Mouse (Mus musculus) intestine, embryonic 16.5 days (tissue): ENCODE data around the gene Arid2. TPM values are rescaled to one million over a fixed set of nuclear protein-coding genes. Genes with fewer than 3 reads are reported as not detected.
"Not testable (repeated sequence)": the region's sequence is repeated elsewhere in the genome, so short reads cannot be mapped to it uniquely, and the experiment has no call there.

ENCODE experiments used
- ATAC-seq: fragments of 200-750 bp; cut with Nextera tagmentation; 2 replicates; pipeline ENCODE4 v1.8.0; 2017; ENCODE audit warnings: moderate TSS enrichment, moderate library complexity
- H3K27ac ChIP-seq: fragments of 300-500 bp; sonication (generic); 2 replicates; pipeline ENCODE4 v1.5.1; 2014; ENCODE audit warnings: mild to moderate bottlenecking, low read length
- H3K27me3 ChIP-seq: fragments of 300-500 bp; sonication (generic); replicated peaks from 2 replicates; pipeline ENCODE4 v1.6.1; 2014; ENCODE audit warnings: low read length, control low read depth, mixed read lengths; ENCODE audit not compliant: control insufficient read depth, insufficient read depth
- H3K36me3 ChIP-seq: fragments of 300-500 bp; sonication (generic); 2 replicates; pipeline ENCODE4 v1.6.1; 2014; ENCODE audit warnings: low read length, control low read depth; ENCODE audit not compliant: control insufficient read depth, insufficient read depth
- H3K4me1 ChIP-seq: fragments of 300-500 bp; sonication (generic); 2 replicates; pipeline ENCODE4 v1.6.1; 2014; ENCODE audit warnings: low read length, control low read depth, mixed read lengths; ENCODE audit not compliant: control insufficient read depth, insufficient read depth
- H3K4me2 ChIP-seq: fragments of 300-500 bp; sonication (generic); 2 replicates; pipeline ENCODE4 v1.6.1; 2014; ENCODE audit warnings: low read depth, low read length, control low read depth
- H3K4me3 ChIP-seq: fragments of 300-500 bp; sonication (generic); 2 replicates; pipeline ENCODE4 v1.5.1; 2014; ENCODE audit warnings: mild to moderate bottlenecking, low read length
- H3K9ac ChIP-seq: fragments of 300-500 bp; sonication (generic); 2 replicates; pipeline ENCODE4 v1.6.1; 2014; ENCODE audit warnings: low read depth, low read length
- H3K9me3 ChIP-seq: fragments of 300-500 bp; sonication (generic); 2 replicates; pipeline ENCODE4 v1.6.1; 2016; ENCODE audit warnings: low read length, control low read depth; ENCODE audit not compliant: control insufficient read depth
- WGBS: fragments of 180-500 bp; shearing (Covaris S2); extraction: QIAGEN DNeasy Blood & Tissue Kit; methylation state at CpG from one replicate; pipeline ENCODE4 v1.1.7; 2014; 5-methylcytosine and 5-hydroxymethylcytosine counted together
- polyA plus RNA-seq: library from polyadenylated mRNA; unstranded; fragments of >200 nt; fragmentation: Nextera tagmentation; extraction: Ambion mirVana; gene quantifications from 2 replicates; pipeline ENCODE4 v1.2.1, GENCODE M21; 2015

The Arid2 gene
- polyA plus RNA-seq, 1 experiment from 2014 or later = 12.4 TPM

DNA sequence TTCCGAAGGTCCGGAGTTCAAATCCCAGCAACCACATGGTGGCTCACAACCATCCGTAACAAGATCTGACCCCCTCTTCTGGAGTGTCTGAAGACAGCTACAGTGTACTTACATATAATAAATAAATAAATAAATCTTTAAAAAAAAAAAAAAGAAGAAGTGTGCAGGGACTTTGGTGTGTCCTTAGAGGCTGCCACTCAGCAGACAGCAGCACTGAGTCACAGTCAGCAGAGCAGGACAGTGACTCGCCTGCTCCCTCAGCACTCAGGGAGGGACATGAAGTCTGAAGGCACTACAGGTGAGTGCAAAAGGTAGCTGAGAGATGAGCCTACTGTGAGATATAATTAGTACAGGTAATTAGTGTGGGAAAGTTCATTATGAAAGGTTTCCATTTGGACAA, 41.4 kb downstream of the Arid2 start:
- not testable (repeated sequence) for ATAC-seq, H3K36me3 ChIP-seq, H3K4me2 ChIP-seq, H3K27ac ChIP-seq, H3K9me3 ChIP-seq, H3K27me3 ChIP-seq, H3K4me1 ChIP-seq, H3K4me3 ChIP-seq, H3K9ac ChIP-seq
- WGBS = 92% methylated on average over 3 of the region's 4 CpGs

DNA sequence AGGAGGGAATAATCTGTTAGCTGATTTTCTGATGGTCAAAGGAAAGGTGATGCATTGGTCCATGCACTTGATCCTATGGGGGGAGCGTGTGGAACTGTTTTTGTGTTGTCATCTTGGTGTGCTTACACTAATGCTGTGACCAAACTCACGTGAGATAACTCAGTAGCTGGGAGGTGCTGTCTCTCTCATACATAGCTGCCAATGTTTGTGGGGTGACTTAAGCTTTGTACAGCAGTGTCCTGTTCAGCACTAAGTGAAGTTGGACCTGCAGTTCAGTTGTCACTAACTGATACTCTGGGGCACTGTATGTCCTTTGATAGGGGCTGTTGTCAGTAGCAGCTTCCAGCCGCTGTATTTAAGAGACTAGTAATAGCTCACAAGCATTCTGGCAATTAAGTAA, 43.2 kb downstream of the Arid2 start:
- ATAC-seq = no peak
- Histone ChIP-seq H3K4me2 (no peak overlapping the region), H3K4me1 (peaks cover 8% of the 10 kb centered on the region; the same call in 1 of the 2 replicates), H3K27me3 (no peaks in the 10 kb centered on the region), H3K9ac (no peak overlapping the region), H3K9me3 (no peaks in the 10 kb centered on the region), H3K36me3 (no peaks in the 10 kb centered on the region), H3K4me3 (no peak overlapping the region), H3K27ac (no peak overlapping the region)
- 70% methylated on average over 3 of the region's 3 CpGs for WGBS

DNA sequence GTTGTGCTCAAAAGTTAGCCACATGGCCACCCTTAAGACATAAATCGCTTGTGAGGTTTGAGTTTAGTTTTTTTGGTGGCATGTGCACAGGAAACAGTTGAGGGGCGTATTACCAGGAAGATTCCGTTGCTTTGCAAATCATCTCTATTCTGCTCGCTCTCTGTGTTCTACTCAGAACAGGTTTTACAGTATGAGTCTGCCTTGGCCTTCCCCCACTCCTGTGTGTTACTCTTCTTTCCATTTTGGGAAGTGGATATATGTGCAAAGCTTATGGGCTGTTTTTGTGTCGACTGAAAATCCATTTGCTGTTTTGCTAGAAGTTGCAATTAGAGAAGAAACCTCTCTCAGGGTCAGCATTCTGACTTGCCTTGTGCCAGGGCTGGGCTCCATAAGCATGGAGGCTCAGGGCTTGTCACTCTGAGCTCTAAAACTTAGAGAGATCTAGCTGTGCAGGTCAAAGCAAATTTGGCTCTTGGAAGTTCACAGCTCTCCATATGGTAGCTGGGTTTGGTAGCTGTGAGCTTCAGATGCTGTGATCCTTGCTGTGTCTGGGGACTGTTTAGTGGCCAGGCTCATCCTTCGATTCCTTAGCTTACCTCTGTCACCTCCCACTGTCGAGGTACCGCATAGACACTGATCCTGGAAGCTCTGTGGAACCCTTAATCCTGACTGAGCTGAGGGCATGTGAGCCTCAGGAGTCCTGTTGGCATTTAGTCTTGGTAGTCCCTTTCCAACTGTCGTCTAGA, 45.3 kb downstream of the Arid2 start:
- Histone ChIP-seq H3K4me1 (peaks cover 5% of the 10 kb centered on the region; the same call in 1 of the 2 replicates), H3K36me3 (no peaks in the 10 kb centered on the region), H3K9ac (no peak overlapping the region), H3K4me3 (no peak overlapping the region), H3K4me2 (no peak overlapping the region), H3K9me3 (no peaks in the 10 kb centered on the region), H3K27ac (no peak overlapping the region), H3K27me3 (no peaks in the 10 kb centered on the region)
- WGBS = 80% methylated on average over 9 of the region's 9 CpGs
- no peak for ATAC-seq

DNA sequence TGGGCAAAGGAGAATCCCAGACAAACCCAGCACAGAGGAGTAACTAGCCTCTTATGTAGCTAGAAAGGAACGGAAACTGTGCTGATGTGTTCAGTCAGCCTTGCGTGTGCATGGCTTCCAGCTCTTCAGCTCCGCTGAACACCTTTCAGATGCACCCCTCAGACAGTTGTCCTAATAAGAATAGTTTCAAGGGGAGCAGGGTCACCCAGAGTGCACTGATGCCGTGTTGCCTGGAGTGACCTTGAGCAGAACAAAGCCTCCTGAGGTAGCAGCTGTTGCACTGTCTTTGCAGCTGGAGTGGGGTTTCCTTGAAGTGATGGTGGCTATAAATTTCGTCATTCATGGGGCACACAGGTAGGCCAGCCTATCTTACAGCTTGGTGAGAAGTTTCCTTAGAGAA, 46.0 kb downstream of the Arid2 start:
- ATAC-seq = peak; percentile 73

DNA sequence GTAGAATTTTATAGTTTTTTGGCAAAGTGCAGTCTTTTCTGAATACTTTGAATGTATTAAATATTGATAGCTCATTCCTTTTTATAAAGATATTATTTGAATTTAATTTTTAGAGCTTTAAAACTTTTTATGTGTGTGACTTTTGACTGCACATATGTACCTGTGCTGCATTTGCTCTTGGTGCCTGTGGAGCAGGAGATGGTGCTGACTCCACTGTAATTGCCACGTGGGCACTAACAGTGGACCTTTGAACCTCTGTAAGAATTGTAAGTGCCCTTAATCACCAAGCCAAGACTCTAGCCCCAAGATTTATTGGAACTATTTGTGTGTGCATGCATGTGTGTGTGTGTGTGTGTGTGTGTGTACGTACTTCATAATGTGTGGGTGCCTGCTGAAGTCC, 53.6 kb downstream of the Arid2 start:
- no peaks in the 10 kb centered on the region for H3K27me3 ChIP-seq
- no peak overlapping the region for H3K9ac ChIP-seq
- H3K27ac ChIP-seq = 0 out of 2 replicates have a peak overlapping the region, but pooled peaks have one; percentile 17
- no peaks in the 10 kb centered on the region for H3K36me3 ChIP-seq
- WGBS = 62% methylated on average over 2 of the region's 2 CpGs
- H3K4me1 ChIP-seq = peaks cover 14% of the 10 kb centered on the region
- ATAC-seq = peak; percentile 88
- H3K9me3 ChIP-seq = no peaks in the 10 kb centered on the region
- no peak overlapping the region for H3K4me2 ChIP-seq
- H3K4me3 ChIP-seq = no peak overlapping the region

More for the DNA sequence above, 46.0 kb downstream of the Arid2 start:
- Histone ChIP-seq H3K36me3 (no peaks in the 10 kb centered on the region), H3K9ac (no peak overlapping the region), H3K4me2 (no peak overlapping the region), H3K4me1 (peaks cover 5% of the 10 kb centered on the region; the same call in 1 of the 2 replicates), H3K9me3 (no peaks in the 10 kb centered on the region), H3K4me3 (no peak overlapping the region), H3K27ac (no peak overlapping the region; the same call in 1 of the 2 replicates), H3K27me3 (no peaks in the 10 kb centered on the region)
- WGBS = 69% methylated on average over 5 of the region's 5 CpGs

DNA sequence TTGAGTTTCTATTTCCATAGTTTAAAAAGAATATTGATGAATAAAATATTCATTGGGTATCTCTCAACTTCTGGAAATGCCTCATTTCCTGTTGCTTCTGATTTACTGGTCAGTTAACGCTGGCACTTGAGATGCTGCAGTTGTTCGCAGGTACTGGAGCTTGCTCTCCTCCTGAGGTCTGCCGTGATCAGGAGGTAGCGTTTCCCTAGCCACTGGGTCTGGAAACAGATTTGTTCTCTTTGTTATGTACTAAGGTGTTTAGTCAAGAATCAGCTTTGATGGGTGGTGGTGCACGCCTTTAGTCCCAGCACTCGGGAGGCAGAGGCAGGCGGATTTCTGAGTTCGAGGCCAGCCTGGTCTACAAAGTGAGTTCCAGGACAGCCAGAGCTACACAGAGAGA, 54.8 kb downstream of the Arid2 start:
- no peaks in the 10 kb centered on the region for H3K27me3 ChIP-seq
- no peaks in the 10 kb centered on the region for H3K36me3 ChIP-seq
- H3K4me3 ChIP-seq = no peak overlapping the region
- no peak overlapping the region for H3K9ac ChIP-seq
- H3K9me3 ChIP-seq = no peaks in the 10 kb centered on the region
- no peak for ATAC-seq
- peaks cover 14% of the 10 kb centered on the region for H3K4me1 ChIP-seq
- WGBS = 92% methylated on average over 8 of the region's 8 CpGs
- H3K27ac ChIP-seq = no peak overlapping the region
- H3K4me2 ChIP-seq = no peak overlapping the region

DNA sequence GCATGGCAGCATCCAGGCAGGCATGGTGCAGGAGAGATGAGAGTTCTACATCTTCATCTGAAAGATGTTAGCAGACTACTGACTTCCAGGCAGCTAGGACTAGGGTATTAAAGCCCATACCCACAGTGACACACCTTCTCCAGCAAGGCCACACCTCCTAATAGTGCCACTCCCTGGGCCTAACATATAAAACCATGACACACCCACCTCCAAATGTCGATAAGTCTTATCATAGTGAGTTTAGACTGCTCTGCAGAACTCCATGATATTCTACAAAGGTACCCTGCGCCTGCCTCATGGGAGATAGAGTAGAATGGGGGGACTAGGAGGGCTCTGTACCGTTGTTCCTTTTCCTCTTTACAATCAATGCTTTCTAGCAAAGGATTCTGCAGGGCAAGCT, 55.6 kb downstream of the Arid2 start:
- Histone ChIP-seq H3K4me1 (peaks cover 14% of the 10 kb centered on the region), H3K36me3 (no peaks in the 10 kb centered on the region), H3K4me2 (no peak overlapping the region), H3K9ac (no peak overlapping the region), H3K9me3 (no peaks in the 10 kb centered on the region), H3K27ac (no peak overlapping the region; the same call in 1 of the 2 replicates), H3K27me3 (no peaks in the 10 kb centered on the region), H3K4me3 (no peak overlapping the region)
- WGBS = 75% methylated on average over 3 of the region's 3 CpGs
- peak; percentile 71 for ATAC-seq

DNA sequence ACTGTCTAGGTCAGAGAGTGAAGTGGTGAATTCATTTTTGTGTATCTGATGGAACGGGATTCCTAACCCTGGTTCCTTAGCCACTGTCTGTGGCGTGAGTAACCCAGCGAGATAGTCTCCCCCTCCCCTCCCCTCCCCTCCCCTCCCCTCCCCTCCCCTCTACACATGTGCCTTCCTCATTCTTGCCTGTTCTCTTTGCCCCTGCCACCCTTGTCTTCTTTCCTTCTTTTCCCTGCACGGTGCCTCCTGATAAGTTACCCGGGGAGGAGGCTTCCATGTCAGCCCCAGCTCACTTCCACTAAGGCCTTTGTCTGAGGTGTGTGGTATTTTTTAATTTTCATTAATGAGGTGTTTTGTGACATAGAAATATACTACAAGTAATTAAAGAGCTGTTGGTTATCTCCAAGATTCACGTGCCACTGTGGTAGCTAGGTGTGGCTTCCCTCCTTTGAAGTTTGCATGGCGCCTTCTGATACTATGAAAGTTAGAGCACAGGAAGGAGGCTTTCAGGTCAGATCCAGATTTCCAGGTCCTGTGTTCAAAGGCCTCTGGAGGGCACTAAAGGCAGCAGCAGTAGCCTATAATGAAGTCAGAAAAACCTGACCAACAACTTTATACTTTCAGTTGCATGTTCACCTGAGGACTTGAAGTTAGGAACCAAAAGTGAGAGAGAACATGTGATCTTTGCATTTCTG, 57.4 kb downstream of the Arid2 start:
- peaks cover 14% of the 10 kb centered on the region for H3K4me1 ChIP-seq
- no peak overlapping the region for H3K4me2 ChIP-seq
- peak; percentile 53 for ATAC-seq
- no peak overlapping the region for H3K9ac ChIP-seq
- H3K27me3 ChIP-seq = no peaks in the 10 kb centered on the region
- peak overlapping the region; percentile 47 for H3K27ac ChIP-seq
- WGBS = 48% methylated on average over 7 of the region's 7 CpGs
- H3K9me3 ChIP-seq = no peaks in the 10 kb centered on the region
- no peaks in the 10 kb centered on the region for H3K36me3 ChIP-seq
- H3K4me3 ChIP-seq = no peak overlapping the region

DNA sequence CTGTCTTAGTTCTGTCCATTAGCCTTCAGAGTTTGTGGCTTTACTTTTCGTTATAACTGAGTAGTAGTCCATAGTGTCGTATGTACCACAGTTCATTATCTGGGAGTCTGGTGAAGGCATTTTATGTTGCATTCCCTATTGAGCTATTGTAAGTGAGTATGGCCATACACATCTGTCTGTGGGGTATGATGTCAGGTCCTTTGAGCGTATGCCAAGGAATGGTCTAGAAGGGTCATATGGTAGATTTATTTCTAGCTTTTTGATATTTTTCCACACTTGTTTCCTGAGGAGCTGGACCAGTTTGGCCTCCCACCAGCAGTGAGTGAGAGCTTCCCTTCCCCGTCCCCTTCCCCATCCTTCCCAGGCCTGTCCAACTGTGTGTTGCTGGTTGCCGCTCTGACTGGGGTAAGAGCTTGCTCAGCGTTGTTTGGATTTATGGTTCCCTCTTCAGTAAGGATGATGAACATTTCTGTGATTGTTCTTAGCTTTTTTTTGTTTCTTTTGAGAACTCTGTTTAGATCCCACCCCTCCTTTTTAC, 58.1 kb downstream of the Arid2 start:
- H3K9me3 ChIP-seq = no peaks in the 10 kb centered on the region
- H3K36me3 ChIP-seq = no peaks in the 10 kb centered on the region
- no peaks in the 10 kb centered on the region for H3K27me3 ChIP-seq
- H3K4me1 ChIP-seq = peaks cover 14% of the 10 kb centered on the region
- H3K4me2 ChIP-seq = no peak overlapping the region
- peak; percentile 15; the same call in 1 of the 2 replicates for ATAC-seq
- 71% methylated on average over 6 of the region's 6 CpGs for WGBS
- peak overlapping the region; percentile 47 for H3K27ac ChIP-seq
- no peak overlapping the region for H3K4me3 ChIP-seq
- no peak overlapping the region for H3K9ac ChIP-seq
